Mouse (Mus musculus): ENCODE results near the gene Serpina3b.

Gene Serpina3b

GRCm38 (mm10) chr12:104175636-104176035, 47.8 kb downstream of the Serpina3b start:
- no peak for DNase-seq (ENCODE audit: low read depth, low spot score)

GRCm38 (mm10) chr12:104178577-104178976, 50.8 kb downstream of the Serpina3b start:
- DNase-seq (ENCODE audit: low read depth, low spot score) = no peak

GRCm38 (mm10) chr12:104178987-104179386, 51.2 kb downstream of the Serpina3b start:
- no peak for DNase-seq (ENCODE audit: low read depth, low spot score)

- no peak for DNase-seq (ENCODE audit: low read depth, low spot score)
Observed at GRCm38 (mm10) chr12:104185046-104185445, 57.2 kb downstream of the Serpina3b start.

- no peak for DNase-seq (ENCODE audit: low read depth, low spot score)
Observed at GRCm38 (mm10) chr12:104186041-104186581, 58.3 kb downstream of the Serpina3b start.

All from A20 (cell line).